In genomic region chr9:73063621-73064290, GRCm38 (mm10) we compare ENCODE assay signal across 10 mouse cellular contexts. TPM values are rescaled to one million over a fixed set of nuclear protein-coding genes. Genes with fewer than 3 reads are reported as not detected.
DNase-seq lines count a peak whose midpoint lies in the region; ATAC-seq lines count a peak whose summit lies in the region.
"Had no signal": no experiment of that assay in that cellular context is flagged by ENCODE, and none has a peak within 500 bp of the region (broad histone marks: within the 10 kb centered on the region; RNA-seq: fewer than 3 reads in every experiment).

No protein-coding gene starts in this region.

- H3K36me3 ChIP-seq in hindbrain, embryonic 13.5 days: no peaks in the 10 kb centered on the region
- H3K36me3 ChIP-seq in limb, embryonic 15.5 days: no peaks in the 10 kb centered on the region

- no peak for ATAC-seq in hindbrain, embryonic 13.5 days (ENCODE audit: low FRiP score)
- ATAC-seq in limb, embryonic 15.5 days (ENCODE audit: insufficient number of reproducible peaks, low FRiP score, low TSS enrichment, low read depth): no peak
- ATAC-seq: lung, postnatal 0 days had no signal

- no peaks in the 10 kb centered on the region for H3K9me3 ChIP-seq in hindbrain, embryonic 13.5 days
- no peaks in the 10 kb centered on the region for H3K9me3 ChIP-seq in limb, embryonic 15.5 days

- peak; percentile 41 to 76 for DNase-seq in adrenal gland, adult (ENCODE audit: inconsistent age in 2 of 2, low spot score in 1 of 2)
- DNase-seq in adrenal gland, postnatal 25 days: no peak
- peak; percentile 17 for DNase-seq in NIH3T3 (ENCODE audit: low read depth)
- DNase-seq in layer of hippocampus, adult 9-10 months (ENCODE audit: low spot score): no peak
- DNase-seq in cerebellum, adult 18-20 months: no peak
- DNase-seq in spleen, adult 18-20 months: no peak
- DNase-seq: gastrocnemius, adult 2 months had no signal

- WGBS in hindbrain, embryonic 13.5 days: 30% methylated on average over 15 of the region's 15 CpGs
- WGBS in limb, embryonic 15.5 days: 9% methylated on average over 15 of the region's 15 CpGs

- H3K4me2 ChIP-seq in hindbrain, embryonic 13.5 days: peak overlapping the region; percentile 34; the same call in 1 of the 2 replicates
- H3K4me2 ChIP-seq in limb, embryonic 15.5 days: peak overlapping the region; percentile 39

- H3K27ac ChIP-seq in hindbrain, embryonic 13.5 days: no peak overlapping the region
- H3K27ac ChIP-seq in limb, embryonic 15.5 days: peak overlapping the region; percentile 47
- H3K27ac ChIP-seq: gastrocnemius, adult 2 months had no signal

- H3K4me1 ChIP-seq in hindbrain, embryonic 13.5 days (replicated peaks): peaks cover 24% of the 10 kb centered on the region
- H3K4me1 ChIP-seq in limb, embryonic 15.5 days: peaks cover 20% of the 10 kb centered on the region

- H3K4me3 ChIP-seq in hindbrain, embryonic 13.5 days: no peak overlapping the region
- peak overlapping the region; percentile 27 for H3K4me3 ChIP-seq in limb, embryonic 15.5 days
- H3K4me3 ChIP-seq: gastrocnemius, adult 2 months had no signal

- H3K27me3 ChIP-seq in hindbrain, embryonic 13.5 days: no peaks in the 10 kb centered on the region
- H3K27me3 ChIP-seq in limb, embryonic 15.5 days: no peaks in the 10 kb centered on the region

- H3K9ac ChIP-seq in hindbrain, embryonic 13.5 days: peak overlapping the region; percentile 15; the same call in 1 of the 2 replicates
- no peak overlapping the region for H3K9ac ChIP-seq in limb, embryonic 15.5 days

RNA-seq across cellular contexts. Expression of gene Rab27a, which starts 19.1 kb away (rescaled TPM):
- total RNA-seq in adrenal gland, postnatal 25 days (2021): 28.5 and 47.1 TPM in 2 replicates
- 1.3 and 2.3 TPM in 2 replicates for polyA plus RNA-seq in hindbrain, embryonic 13.5 days (2015; fragmentation: Nextera tagmentation; extraction: Ambion mirVana)
- polyA plus RNA-seq in limb, embryonic 15.5 days (2015; fragmentation: Nextera tagmentation; extraction: Ambion mirVana): 6.5 and 7.1 TPM in 2 replicates

RNA-seq across cellular contexts. Expression of gene Pigb, which starts 23.6 kb away (rescaled TPM):
- 11.9 and 20.4 TPM in 2 replicates for total RNA-seq in adrenal gland, postnatal 25 days (2021)
- polyA plus RNA-seq in hindbrain, embryonic 13.5 days (2015; fragmentation: Nextera tagmentation; extraction: Ambion mirVana): 13.4 and 14.1 TPM in 2 replicates
- polyA plus RNA-seq in limb, embryonic 15.5 days (2015; fragmentation: Nextera tagmentation; extraction: Ambion mirVana): 13.7 and 14.0 TPM in 2 replicates

RNA-seq across cellular contexts. Expression of gene Khdc3, which starts 37.9 kb away (rescaled TPM):
- 1.00 and 2.0 TPM in 2 replicates for total RNA-seq in adrenal gland, postnatal 25 days (2021)
- polyA plus RNA-seq in hindbrain, embryonic 13.5 days (2015; fragmentation: Nextera tagmentation; extraction: Ambion mirVana): 0.26 TPM in 1 of 2 replicates, not detected in the other
- polyA plus RNA-seq in limb, embryonic 15.5 days (2015; fragmentation: Nextera tagmentation; extraction: Ambion mirVana): 0.19 TPM in 1 of 2 replicates, not detected in the other
- total RNA-seq: gastrocnemius, adult 2 months had no signal

RNA-seq across cellular contexts. Expression of gene Gm20509, which starts 38.5 kb away (rescaled TPM):
- total RNA-seq in adrenal gland, postnatal 25 days (2021): 0.49 TPM in 1 of 2 replicates, not detected in the other
- not detected in 2 replicates for polyA plus RNA-seq in hindbrain, embryonic 13.5 days (2015; fragmentation: Nextera tagmentation; extraction: Ambion mirVana)
- not detected in 2 replicates for polyA plus RNA-seq in limb, embryonic 15.5 days (2015; fragmentation: Nextera tagmentation; extraction: Ambion mirVana)
- total RNA-seq: gastrocnemius, adult 2 months had no signal
- polyA plus RNA-seq: lung, postnatal 0 days had no signal

RNA-seq across cellular contexts. Expression of gene Rsl24d1, which starts 49.5 kb away (rescaled TPM):
- total RNA-seq in adrenal gland, postnatal 25 days (2021): 60.6 and 64.2 TPM in 2 replicates
- 114 and 115 TPM in 2 replicates for polyA plus RNA-seq in hindbrain, embryonic 13.5 days (2015; fragmentation: Nextera tagmentation; extraction: Ambion mirVana)
- polyA plus RNA-seq in limb, embryonic 15.5 days (2015; fragmentation: Nextera tagmentation; extraction: Ambion mirVana): 99.4 and 106 TPM in 2 replicates

Comparison
In these comparisons a context has a peak if more than half of its experiments do, and no peak if none do; other contexts are left out.
1. DNase-seq: peak in adrenal gland, adult (2 of 2) and NIH3T3 (single experiment); none in adrenal gland, postnatal 25 days (single experiment), layer of hippocampus, adult 9-10 months (single experiment), cerebellum, adult 18-20 months (0 of 2) and spleen, adult 18-20 months (0 of 2).